Mouse (Mus musculus) forebrain, postnatal 0 days (tissue): ENCODE results near the gene Xbp1. TPM values are rescaled to one million over a fixed set of nuclear protein-coding genes. Genes with fewer than 3 reads are reported as not detected.
A peak's percentile ranks its signal among the peaks of the same experiment; 100 is the strongest.

Source experiments
- ATAC-seq: fragments of 200-750 bp; cut with Nextera tagmentation; 2 replicates; pipeline ENCODE4 v1.8.0; 2017; ENCODE audit warnings: mild to moderate bottlenecking, moderate library complexity
- DNase-seq: peaks from one replicate; pipeline ENCODE4 v3.0.0-alpha.2; 2015
- H3K27ac ChIP-seq: fragments of 300-500 bp; sonication (generic); 2 replicates; pipeline ENCODE4 v1.5.1; 2014; ENCODE audit warnings: low read depth, mild to moderate bottlenecking, antibody characterized with exemption, low read length, moderate library complexity, mixed read lengths
- H3K27me3 ChIP-seq: fragments of 300-500 bp; sonication (generic); 2 replicates; pipeline ENCODE4 v1.6.1; 2014; ENCODE audit warnings: mild to moderate bottlenecking, low read length, mixed read lengths; ENCODE audit not compliant: insufficient read depth
- H3K36me3 ChIP-seq: fragments of 300-500 bp; sonication (generic); 2 replicates; pipeline ENCODE4 v1.6.1; 2014; ENCODE audit warnings: mild to moderate bottlenecking, moderate library complexity; ENCODE audit not compliant: insufficient read depth
- H3K4me1 ChIP-seq: fragments of 300-500 bp; sonication (generic); 2 replicates; pipeline ENCODE4 v1.6.1; 2014; ENCODE audit warnings: antibody characterized with exemption; ENCODE audit not compliant: insufficient read depth
- H3K4me2 ChIP-seq: fragments of 300-500 bp; sonication (generic); 2 replicates; pipeline ENCODE4 v1.6.1; 2014; ENCODE audit warnings: low read depth, mild to moderate bottlenecking, moderate library complexity
- H3K4me3 ChIP-seq: fragments of 300-500 bp; sonication (generic); 2 replicates; pipeline ENCODE4 v1.5.1; 2014; ENCODE audit warnings: low read depth, low read length, mixed read lengths
- H3K9ac ChIP-seq: fragments of 300-500 bp; sonication (generic); 2 replicates; pipeline ENCODE4 v1.6.1; 2014; ENCODE audit warnings: mild to moderate bottlenecking
- H3K9me3 ChIP-seq: fragments of 300-500 bp; sonication (generic); 2 replicates; pipeline ENCODE4 v1.6.1; 2016; ENCODE audit warnings: low read length
- CTCF ChIP-seq: sonication (generic); IDR thresholded peaks from 2 replicates; pipeline ENCODE4 v1.5.1; 2016; ENCODE audit warnings: antibody characterized with exemption, control low read depth, low read depth
- WGBS: fragments of 180-500 bp; shearing (Covaris S2); extraction: QIAGEN DNeasy Blood & Tissue Kit; methylation state at CpG from one replicate; pipeline ENCODE4 v1.1.7; 2014; 5-methylcytosine and 5-hydroxymethylcytosine counted together
- polyA plus RNA-seq: library from polyadenylated mRNA; unstranded; fragments of >200 nt; fragmentation: Nextera tagmentation; extraction: Ambion mirVana; gene quantifications from 2 replicates; pipeline ENCODE4 v1.2.1, GENCODE M21; 2015
- total RNA-seq: library from RNA; depleted of rRNA; stranded (reverse); fragments of >200 nt; gene quantifications from 2 replicates; pipeline ENCODE4 v1.2.3, GENCODE M21; 2014

The Xbp1 gene
- total and polyA plus RNA-seq, 2 experiments from 2014 or later = 100 to 120 TPM

DNA sequence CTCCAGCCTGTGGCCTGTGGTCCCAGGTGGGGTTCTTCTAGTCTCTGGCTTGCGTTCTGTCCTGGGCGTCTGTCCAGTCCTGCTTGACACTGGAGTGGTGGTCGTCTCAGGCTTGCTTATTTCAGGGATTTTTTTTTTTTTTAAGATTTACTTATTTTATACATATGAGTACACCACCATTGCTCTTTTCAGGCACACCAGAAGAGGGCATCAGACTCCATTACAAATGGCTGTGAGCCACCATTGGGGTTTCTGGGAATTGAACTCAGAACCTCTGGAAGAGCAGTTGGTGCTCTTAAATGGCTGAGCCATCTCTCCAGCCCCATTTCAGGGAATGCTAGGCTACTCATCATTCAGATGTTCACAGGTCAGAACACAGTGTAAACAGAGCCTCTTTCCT is 39.8 kb downstream of the Xbp1 start:
- H3K9me3 ChIP-seq = no peaks in the 10 kb centered on the region
- WGBS = 76% methylated on average over 3 of the region's 3 CpGs
- H3K27me3 ChIP-seq = no peaks in the 10 kb centered on the region
- no peak overlapping the region for H3K27ac ChIP-seq
- TF ChIP-seq CTCF = no peak
- H3K4me3 ChIP-seq = no peak overlapping the region
- no peaks in the 10 kb centered on the region for H3K36me3 ChIP-seq
- no peak for ATAC-seq
- H3K4me1 ChIP-seq = no peaks in the 10 kb centered on the region
- H3K9ac ChIP-seq = no peak overlapping the region
- H3K4me2 ChIP-seq = no peak overlapping the region
- DNase-seq = no peak

DNA sequence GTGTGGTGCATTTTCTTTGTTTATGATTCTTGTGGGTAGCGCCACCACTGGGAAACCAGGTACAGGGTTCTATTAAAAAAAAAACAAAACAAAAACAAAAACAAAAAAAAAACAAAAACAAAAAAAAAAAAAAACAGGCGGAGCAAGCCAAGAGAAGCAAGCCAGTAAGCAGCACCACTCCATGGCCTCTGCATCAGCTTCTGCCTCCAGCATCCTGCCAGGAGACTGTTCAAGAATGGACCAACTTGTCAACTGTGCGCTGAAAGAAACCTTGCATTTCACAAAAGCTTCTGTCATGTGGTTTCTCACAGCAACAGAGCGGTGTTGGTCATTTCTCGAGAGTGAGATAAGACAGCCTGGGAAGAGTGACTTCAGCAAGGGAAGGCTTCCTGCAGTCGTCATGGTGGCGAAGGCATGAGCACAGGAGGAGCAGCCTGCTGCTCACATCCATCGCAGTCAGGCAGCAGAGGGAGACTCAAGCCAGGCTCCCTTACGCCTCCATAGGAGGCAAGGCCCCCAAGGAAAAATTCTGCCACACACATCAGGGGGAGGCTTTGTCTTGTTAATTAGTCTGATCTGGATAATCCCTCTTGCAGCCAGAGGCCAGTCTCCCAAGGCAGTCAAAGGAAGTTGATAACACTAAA is 42.3 kb downstream of the Xbp1 start:
- Histone ChIP-seq H3K36me3 (no peaks in the 10 kb centered on the region), H3K9ac (no peak overlapping the region), H3K4me3 (no peak overlapping the region), H3K4me2 (no peak overlapping the region), H3K9me3 (no peaks in the 10 kb centered on the region), H3K27me3 (no peaks in the 10 kb centered on the region), H3K27ac (no peak overlapping the region), H3K4me1 (no peaks in the 10 kb centered on the region)
- ATAC-seq = peak; percentile 74
- peak; percentile 41 for DNase-seq
- 20% methylated on average over 9 of the region's 9 CpGs for WGBS
- peak; percentile 29 for TF ChIP-seq CTCF

DNA sequence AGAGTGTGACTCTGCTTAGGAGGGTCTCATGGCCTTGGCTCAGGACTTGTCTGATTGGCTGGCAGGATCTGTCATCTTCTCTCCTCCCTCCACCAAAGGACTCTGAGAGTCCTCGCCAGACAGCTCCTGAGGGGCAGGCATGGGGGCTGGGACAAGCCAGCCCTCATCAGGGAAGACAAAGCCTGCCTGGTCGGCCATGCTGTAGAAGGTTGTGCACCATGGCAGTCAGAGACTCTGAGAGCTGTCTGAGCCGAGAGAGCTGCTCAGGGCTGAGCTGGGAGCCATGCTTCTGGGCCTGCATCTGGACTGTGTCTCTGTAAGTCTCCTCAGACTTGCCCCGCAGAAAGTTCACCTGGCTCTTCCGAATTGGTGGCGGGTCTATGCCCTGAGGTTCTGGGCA is 43.4 kb downstream of the Xbp1 start:
- 59% methylated on average over 6 of the region's 6 CpGs for WGBS
- DNase-seq (no peak), ATAC-seq (no peak)
- Histone ChIP-seq H3K9me3 (no peaks in the 10 kb centered on the region), H3K4me3 (no peak overlapping the region), H3K36me3 (no peaks in the 10 kb centered on the region), H3K4me2 (no peak overlapping the region), H3K27ac (no peak overlapping the region), H3K9ac (no peak overlapping the region), H3K4me1 (no peaks in the 10 kb centered on the region), H3K27me3 (no peaks in the 10 kb centered on the region)
- no peak for TF ChIP-seq CTCF

DNA sequence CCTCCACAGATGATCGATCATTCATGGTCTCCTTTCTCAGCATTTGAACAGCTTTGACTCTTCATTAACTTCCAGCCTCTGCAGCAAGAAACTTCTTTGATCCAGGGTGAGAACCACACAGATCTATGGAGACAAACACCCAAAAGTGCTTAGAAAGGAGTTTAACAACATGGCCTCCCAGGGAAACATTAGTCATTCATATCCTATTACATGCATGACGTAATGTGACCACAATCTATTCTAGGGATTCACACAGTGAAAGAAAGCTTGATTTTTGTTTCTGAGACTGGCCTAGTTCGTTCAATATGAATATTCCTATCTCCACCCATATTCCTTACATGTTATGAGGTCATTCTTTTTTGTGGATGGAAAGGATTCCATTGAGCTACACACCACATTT is 45.1 kb downstream of the Xbp1 start:
- 74% methylated on average over 3 of the region's 3 CpGs for WGBS
- Histone ChIP-seq H3K4me2 (no peak overlapping the region), H3K4me1 (no peaks in the 10 kb centered on the region), H3K36me3 (no peaks in the 10 kb centered on the region), H3K9me3 (no peaks in the 10 kb centered on the region), H3K27me3 (no peaks in the 10 kb centered on the region), H3K9ac (no peak overlapping the region), H3K4me3 (no peak overlapping the region), H3K27ac (no peak overlapping the region)
- DNase-seq = no peak
- no peak for ATAC-seq
- TF ChIP-seq CTCF = no peak

DNA sequence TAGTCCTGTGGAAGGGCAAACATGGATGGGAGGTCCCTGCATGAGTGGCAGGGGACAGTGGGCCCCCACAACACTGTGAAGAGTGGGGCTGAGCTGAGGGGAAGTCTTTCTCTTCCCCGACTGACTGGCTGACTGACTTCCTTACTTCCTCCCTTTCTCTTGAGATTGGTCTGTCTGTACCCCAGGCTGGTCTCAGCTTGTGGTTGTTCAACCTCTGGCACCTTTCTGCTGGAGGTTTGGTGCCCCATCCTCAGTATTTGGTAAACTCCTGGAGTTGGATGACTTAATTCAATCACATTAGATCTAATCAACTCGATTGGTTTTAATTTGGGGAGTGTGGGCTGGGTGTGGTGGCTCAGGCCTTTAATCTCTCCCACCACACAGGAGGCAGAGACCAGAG is 46.0 kb downstream of the Xbp1 start:
- ATAC-seq (no peak), DNase-seq (no peak)
- no peaks in the 10 kb centered on the region for H3K36me3 ChIP-seq
- H3K9ac ChIP-seq = no peak overlapping the region
- no peaks in the 10 kb centered on the region for H3K27me3 ChIP-seq
- H3K9me3 ChIP-seq = no peaks in the 10 kb centered on the region
- TF ChIP-seq CTCF = no peak
- 70% methylated on average over 2 of the region's 2 CpGs for WGBS
- H3K4me2 ChIP-seq = no peak overlapping the region
- no peak overlapping the region for H3K4me3 ChIP-seq
- H3K27ac ChIP-seq = no peak overlapping the region
- H3K4me1 ChIP-seq = no peaks in the 10 kb centered on the region

DNA sequence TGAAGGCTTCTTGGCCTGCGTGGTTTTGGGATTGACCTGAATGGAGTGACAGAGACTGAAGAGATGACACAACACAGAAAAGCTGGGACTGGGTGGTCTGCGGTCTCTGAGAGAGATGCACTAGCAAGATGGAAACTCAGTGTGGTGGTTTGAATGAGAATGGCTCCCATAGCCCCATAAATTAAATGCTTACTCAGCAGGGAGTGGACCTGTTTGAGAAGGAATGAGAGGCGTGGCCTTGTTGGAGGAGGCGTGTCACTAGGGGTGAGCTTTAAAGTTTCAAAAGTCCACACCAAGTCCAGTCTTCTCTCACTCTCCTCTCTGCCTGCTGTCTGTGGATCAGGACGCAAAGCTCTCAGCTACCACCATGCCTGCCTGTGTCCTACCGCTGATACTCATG is 47.2 kb downstream of the Xbp1 start:
- no peak overlapping the region for H3K4me2 ChIP-seq
- no peaks in the 10 kb centered on the region for H3K27me3 ChIP-seq
- H3K9ac ChIP-seq = no peak overlapping the region
- no peaks in the 10 kb centered on the region for H3K36me3 ChIP-seq
- DNase-seq (no peak), ATAC-seq (no peak)
- no peaks in the 10 kb centered on the region for H3K4me1 ChIP-seq
- no peaks in the 10 kb centered on the region for H3K9me3 ChIP-seq
- no peak overlapping the region for H3K4me3 ChIP-seq
- 94% methylated on average over 6 of the region's 6 CpGs for WGBS
- no peak overlapping the region for H3K27ac ChIP-seq
- TF ChIP-seq CTCF = no peak

DNA sequence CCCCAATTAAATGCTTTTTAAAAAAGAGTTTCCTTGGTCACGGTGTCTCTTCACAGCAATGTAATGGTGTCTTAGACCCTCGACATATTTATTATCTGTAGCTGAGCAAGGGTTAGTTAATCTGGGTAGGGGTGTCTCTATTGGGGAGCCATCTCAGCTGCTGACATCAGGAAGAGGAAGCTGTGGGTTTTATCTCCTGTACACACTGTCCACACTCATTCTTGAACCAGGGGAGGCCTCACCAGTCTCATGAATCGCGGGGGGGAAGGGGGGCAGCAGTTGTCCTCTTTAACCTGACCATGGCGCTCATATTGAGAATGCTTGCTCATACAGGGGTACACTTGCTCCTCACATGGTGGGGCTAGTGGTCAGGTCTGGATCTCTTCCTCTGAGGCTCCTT is 47.6 kb downstream of the Xbp1 start:
- no peak overlapping the region for H3K9ac ChIP-seq
- no peak for TF ChIP-seq CTCF
- H3K27me3 ChIP-seq = no peaks in the 10 kb centered on the region
- ATAC-seq (no peak), DNase-seq (no peak)
- H3K4me2 ChIP-seq = no peak overlapping the region
- no peaks in the 10 kb centered on the region for H3K4me1 ChIP-seq
- no peak overlapping the region for H3K4me3 ChIP-seq
- WGBS = 92% methylated on average over 5 of the region's 5 CpGs
- H3K36me3 ChIP-seq = no peaks in the 10 kb centered on the region
- no peaks in the 10 kb centered on the region for H3K9me3 ChIP-seq
- H3K27ac ChIP-seq = no peak overlapping the region
